Mouse (Mus musculus): ENCODE measurements at regions not wholly inside any gene's neighbourhood (a gene's known extent, or its start where the extent isn't known, plus 50 kb on each side); places are given as distances from the start of the nearest gene placed in this dataset.

DNA sequence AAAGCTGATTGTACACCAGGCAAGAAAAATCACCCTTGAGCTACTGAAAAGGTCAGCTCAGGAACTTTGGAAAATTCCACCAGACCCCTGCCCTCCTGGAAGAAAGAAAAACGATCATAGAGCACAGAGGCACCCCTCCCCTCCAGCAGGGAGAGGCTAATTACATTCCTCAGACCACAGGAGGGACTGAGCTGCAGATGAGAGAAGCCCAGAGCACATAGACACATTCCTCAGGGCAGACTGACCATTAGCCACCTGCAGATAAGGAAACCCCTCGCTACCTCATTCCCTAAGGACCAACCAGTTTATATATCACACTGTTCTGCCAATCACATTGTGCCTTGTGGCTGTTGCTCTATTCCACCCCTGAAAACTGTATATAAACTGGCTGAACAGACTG lies 230.3 kb downstream of the Parp8 start:
- no peak for DNase-seq

DNA sequence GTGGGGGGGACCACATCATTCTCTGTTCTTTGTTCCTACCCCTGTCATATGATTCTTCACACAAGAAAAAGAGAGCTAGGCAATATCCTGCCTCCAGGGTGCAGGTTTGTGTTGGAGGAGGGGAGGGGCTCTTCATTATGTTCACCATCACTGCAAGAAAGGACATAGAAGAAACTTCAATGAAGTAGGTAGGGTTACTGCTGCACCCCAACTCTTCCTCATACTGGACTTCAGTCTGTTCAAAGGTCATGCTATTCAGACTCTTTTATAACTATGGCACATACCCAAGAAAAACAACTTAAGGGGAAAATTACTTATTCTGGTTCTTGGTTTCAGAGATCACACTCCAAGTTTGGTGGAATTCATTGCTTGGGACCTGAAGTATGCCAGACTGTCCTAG lies 243.7 kb downstream of the Parp8 start:
- no peak for DNase-seq

GRCm38 (mm10) chr13:116765491-116765890 lies 259.8 kb downstream of the Parp8 start:
- no peak for DNase-seq

GRCm38 (mm10) chr13:116759912-116760311 lies 265.4 kb downstream of the Parp8 start:
- no peak for DNase-seq

DNA sequence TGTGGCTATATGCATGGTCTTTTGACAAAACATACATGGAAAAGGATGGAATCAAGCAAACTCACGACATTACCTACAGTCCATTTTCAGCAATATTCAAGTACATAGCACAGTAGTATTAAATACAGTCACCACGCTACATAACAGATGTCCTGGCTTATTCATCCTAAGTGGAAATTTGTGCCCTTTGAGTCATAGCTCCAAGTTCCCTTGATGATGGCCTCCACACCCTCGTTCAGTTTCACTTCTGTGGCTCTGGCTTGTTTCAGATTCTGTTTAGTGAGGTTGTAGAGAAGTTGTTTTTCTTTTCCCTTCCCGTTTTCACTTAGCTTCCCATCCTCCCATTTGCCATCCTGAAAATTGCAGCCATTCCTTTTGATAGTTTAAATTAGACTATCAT lies 284.5 kb downstream of the Parp8 start:
- no peak for DNase-seq

GRCm38 (mm10) chr13:116723361-116724153 lies 301.8 kb downstream of the Parp8 start:
- DNase-seq = no peak

GRCm38 (mm10) chr13:116714809-116715208 lies 310.5 kb downstream of the Parp8 start:
- peak; percentile 74 for DNase-seq

GRCm38 (mm10) chr13:116711866-116712593 lies 313.3 kb downstream of the Parp8 start:
- peak; percentile 76 for DNase-seq

- DNase-seq = peak; percentile 19
These were observed 314.0 kb downstream of the Parp8 start for GRCm38 (mm10) chr13:116711148-116711865.

GRCm38 (mm10) chr13:116709671-116710070 lies 315.7 kb downstream of the Parp8 start:
- DNase-seq = no peak

DNA sequence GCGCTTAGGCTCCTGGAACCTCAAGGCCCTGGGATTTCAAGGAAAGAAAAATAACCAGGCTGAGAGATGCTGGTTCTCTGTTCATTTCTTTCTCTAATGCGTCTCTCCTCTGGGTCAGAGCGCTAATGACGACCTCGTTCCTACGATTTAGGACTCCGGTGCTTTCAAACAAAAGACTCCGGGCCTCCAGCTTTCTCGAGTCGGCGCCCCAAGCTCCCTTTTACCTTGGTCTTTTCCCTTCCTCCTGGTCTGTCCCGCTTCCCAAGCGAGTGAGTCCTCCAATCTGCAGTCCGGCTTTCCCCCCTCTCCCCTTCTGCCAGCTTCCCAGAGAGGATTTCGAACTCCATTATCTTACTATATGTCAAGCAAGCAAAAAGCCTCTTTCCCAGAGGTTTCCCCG lies 316.5 kb downstream of the Parp8 start:
- DNase-seq = no peak

DNA sequence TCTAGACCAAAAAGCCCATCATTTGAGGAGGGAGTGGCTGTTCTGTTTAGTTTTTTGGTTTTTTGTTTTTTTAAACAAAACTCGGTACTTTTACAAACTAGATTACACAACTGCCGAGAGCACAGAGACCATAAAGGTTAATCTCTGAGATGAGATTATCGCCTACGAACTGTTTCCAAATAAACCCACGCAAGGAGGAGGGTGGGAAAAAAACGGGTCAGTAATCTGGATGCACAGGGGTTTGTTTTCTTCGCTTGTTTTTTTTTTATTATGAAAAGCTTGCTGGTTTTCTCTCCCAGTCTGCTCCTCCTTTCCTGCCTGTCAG lies 316.9 kb downstream of the Parp8 start:
- no peak for DNase-seq

GRCm38 (mm10) chr13:116707621-116708455 lies 317.5 kb downstream of the Parp8 start:
- DNase-seq = no peak

DNA sequence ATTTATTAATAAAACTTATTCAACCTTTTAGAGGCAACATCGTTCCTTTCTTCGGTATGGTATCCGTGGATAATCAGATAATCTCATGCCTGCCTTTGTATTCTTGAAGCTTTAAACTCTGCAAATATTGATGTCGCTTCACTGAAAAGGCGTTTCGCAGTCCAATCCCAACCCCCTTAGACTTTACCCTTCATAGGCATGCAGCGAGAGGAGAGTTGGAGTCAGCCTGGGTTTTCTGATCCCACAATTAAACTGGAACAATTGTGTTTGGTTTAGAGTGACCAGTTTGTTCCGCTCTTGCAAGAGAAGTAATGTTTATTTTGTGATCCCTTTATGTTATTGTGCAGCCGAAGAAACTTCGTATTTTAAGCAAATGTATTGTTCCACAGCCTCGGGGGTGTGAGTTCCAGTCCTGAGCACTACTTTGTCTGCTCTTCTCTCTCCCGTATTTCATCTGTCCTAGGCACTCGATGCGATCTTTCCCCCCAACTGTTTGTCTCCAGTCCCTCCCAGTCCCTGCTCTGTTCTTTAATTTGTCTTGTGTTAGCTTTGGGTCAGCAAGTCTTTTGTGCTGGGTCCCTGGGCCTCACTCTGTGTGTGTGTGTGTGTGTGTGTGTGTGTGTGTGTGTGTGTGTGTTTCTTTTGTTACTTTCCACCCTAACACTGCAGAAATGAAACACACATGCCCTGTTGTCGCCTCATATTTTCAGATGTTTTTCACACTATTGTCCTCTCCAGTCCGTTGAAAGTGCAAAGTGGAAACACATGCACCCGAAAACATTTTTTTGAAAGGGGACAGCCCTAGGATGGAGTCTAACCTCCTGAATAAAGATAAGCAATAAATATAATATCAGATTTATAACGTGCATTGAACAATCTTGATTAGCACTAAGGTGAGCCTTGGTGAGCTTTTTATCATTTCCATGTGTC lies 318.7 kb downstream of the Parp8 start:
- DNase-seq = no peak

DNA sequence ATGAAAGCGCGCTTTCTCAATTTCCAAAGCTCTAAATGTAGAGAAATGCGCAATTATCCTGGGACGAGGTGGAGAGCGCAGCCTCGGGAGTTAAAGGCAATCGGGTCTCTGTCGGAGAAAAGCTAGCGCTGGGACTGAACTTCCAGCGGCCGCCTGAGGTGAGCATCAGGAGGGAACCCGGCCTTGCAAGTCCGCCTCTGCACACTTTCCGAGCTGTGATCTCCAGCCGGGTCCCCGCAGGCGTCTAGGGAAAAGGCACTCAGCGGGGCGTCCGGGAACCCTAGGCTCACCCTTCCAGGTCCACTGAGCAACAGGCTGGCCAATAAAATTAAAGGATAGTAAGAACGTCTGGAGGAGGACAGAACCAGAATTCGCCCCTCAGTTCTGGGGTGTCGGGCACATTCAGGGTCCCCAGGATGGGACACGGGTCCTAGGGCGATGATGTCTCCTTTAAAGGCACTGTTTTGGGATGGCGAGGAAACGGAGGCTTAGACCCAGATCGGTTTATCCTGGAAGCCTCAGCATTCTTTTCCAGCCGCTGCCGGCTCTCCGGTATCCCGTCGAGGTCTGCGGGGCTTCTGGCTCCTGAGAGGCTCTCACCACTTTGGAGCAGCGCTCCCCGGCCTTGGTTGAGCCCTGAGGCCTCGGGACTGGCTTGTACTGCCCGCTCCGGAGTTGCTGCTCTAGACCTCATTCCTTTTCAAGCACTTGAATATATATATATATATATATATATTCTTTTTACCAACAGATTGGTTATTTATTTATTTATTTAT lies 319.5 kb downstream of the Parp8 start:
- DNase-seq = peak; percentile 34

- no peak for DNase-seq
These were observed 336.6 kb downstream of the Parp8 start for GRCm38 (mm10) chr13:116688714-116689113.

All from adrenal gland, postnatal 14 days (tissue).